Mouse (Mus musculus): Measurements from ENCODE around the gene Ccnt2.
"Not testable (repeated sequence)": the region's sequence is repeated elsewhere in the genome, so short reads cannot be mapped to it uniquely, and the experiment has no call there.

The Ccnt2 gene

GRCm38 (mm10) chr1:127773803-127774500 is at the start of gene Ccnt2:
Gene Ccnt2 (plus strand): TSS chr1:127774164.
- DNase-seq = peak; percentile 97 to 99

- no peak for DNase-seq
These were observed 44.9 kb upstream of the Ccnt2 start, which contains the start of gene Acmsd for GRCm38 (mm10) chr1:127729096-127729495. Gene Acmsd (plus strand): TSS chr1:127729413.

- DNase-seq = no peak
These were observed 42.9 kb upstream of the Ccnt2 start for GRCm38 (mm10) chr1:127731086-127731485.

DNA sequence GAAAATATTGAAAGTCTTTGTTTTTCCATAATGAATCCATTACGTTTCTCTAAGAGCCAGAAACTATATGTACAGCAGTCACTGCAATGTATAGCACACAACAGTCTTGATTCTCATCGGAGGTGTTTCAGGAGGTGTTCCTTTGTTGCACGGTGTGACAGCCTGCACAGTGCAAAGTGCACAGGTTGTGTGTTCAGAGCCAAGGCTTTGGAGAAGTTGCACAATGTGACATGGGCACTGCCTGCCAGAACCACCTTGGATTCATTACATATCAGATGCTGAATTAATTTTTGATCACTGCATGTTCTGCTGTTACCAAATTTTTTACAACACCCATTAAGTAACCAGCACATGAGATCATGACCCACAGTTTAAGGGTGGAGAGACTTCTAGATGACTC is 41.5 kb upstream of the Ccnt2 start:
- no peak for DNase-seq

GRCm38 (mm10) chr1:127732841-127733240 is 41.1 kb upstream of the Ccnt2 start:
- DNase-seq = no peak

DNA sequence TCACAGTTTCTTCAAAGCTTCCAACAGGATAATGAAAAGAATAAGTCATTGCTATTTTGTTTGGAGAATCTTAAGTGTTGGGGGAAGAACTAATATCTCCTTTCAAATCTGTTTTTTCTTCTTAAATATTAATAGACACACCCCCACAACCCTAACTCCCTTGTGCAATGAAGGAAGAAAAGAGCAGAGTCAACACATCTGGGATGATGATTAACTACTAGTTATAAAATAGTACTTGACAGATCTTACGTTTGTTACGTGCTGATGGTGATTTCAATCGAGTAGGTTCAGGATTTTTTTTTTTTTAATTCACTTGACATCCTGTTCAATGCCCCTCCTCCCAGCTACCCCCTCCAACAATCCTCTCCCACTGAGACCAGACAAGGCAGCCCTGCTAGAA is 38.6 kb upstream of the Ccnt2 start:
- no peak for DNase-seq

DNA sequence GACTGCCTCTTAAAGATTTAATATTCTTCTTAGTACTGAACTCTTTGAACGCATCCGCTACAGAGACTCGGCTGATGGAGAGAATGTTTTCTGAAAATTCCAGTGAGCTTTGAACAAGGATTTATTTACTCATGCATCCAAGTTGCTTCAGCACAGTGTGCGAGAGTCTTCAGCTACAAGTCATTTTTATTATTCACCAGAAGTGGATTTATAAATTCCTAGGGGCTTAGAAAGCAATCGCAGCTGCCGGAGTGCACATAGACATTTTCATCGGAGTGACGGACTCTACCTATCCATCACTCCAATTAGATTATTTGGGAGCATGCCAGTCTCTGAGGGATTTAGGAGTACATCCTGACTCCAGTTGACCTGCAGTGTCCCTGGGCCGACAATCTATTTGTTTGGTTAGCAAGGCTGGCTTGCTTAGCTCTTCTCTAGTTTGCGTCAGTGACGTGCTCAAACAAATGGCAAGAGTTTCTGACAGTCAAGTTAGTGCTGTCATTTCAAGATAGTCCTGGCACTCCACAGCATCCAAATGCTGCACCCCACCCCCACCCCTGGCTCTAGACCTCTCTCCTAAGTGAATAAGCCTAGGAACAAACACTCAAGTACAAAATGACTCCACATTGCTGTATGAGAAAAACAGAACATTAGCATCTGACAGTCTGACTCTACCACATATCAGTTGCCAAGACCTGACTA is 23.4 kb upstream of the Ccnt2 start:
- no peak for DNase-seq

DNA sequence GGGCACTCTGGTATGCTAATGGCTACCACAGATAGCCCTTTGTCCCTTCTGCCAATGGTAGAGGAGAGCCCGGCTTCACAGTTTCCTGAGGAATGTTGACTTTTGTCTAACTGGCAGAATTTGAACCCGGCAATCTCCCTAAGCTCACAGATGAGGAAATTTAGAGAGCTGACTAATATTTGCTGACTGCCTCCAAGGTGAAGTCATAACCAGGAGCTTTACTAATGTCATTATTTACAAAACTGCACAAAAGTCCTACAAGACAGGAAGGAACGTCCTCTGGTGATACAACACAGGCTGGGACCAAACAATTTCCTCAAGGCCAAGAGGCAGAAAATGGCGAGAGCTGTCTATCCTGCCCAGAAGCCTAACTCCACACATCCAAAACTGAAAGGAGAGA is 18.2 kb upstream of the Ccnt2 start:
- DNase-seq = no peak

GRCm38 (mm10) chr1:127756331-127757163 is 17.4 kb upstream of the Ccnt2 start:
- DNase-seq = no peak

DNA sequence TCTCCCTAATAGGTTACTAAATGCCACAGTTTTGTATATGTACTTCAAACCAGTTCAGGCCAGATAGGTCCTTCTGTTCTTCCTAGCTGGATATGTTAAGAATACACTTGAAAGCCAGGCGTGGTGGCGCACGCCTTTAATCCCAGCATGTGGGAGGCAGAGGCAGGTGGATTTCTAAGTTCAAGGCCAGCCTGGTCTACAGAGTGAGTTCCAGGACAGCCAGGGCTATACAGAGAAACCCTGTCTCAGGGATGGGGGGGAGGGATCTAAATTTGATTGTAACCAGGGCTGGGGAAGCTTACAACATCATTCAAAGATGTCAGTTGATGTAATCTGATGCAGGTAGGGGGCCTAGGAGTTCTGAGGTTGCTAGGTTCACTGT is 16.8 kb upstream of the Ccnt2 start:
- not testable (repeated sequence) for DNase-seq

DNA sequence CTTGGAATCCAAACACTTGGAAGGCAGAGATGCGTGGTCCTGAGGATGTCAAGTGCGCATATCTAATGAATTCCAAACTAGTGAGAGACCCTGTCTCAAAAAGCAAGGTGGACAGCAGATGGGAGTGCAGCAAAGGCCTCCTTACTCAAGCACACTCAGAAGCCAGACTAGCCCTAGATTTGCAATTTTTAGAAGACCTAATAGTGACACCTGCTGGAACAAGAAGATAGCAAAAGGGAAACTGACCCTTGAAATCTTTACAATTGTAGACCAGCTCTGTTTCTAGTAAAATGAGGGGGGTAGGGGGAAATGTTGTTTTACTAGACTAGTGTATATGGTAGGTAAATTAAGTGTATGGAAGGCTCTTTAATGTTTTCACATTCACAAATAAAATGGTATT is 8.5 kb upstream of the Ccnt2 start:
- no peak for DNase-seq

GRCm38 (mm10) chr1:127766741-127767140 is 7.2 kb upstream of the Ccnt2 start:
- DNase-seq = no peak

GRCm38 (mm10) chr1:127773198-127773802 is 664 bp upstream of the Ccnt2 start:
- DNase-seq = no peak

GRCm38 (mm10) chr1:127774501-127774880 is 527 bp downstream of the Ccnt2 start:
- no peak for DNase-seq

DNA sequence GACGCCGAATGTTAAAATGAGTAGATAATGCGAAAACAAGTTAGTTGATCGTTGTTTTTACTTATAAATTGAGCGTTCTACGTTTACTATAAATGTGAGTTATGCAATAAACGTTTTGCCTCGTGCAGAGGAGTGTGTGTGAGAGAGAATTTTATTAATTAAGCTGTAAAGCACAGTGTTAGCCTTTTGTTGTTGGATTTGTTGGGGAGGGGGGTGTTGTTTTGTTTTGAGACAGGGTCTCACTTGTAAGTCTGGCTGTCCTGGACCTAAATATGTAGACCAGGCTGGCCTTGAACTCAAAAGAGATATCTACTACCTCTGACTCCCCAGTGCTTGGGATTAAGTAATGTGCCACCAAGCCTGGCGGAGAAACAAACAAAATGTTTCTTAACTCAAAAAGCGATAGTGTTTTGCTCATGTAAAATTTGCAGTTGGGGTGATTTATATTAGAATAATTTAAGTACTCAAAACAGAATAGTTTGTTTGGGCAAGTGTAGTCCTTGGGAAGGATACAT is 1.3 kb downstream of the Ccnt2 start:
- no peak for DNase-seq

- DNase-seq = no peak
These were observed 2.3 kb downstream of the Ccnt2 start for GRCm38 (mm10) chr1:127776246-127776645.

- DNase-seq = no peak
These were observed 4.6 kb downstream of the Ccnt2 start for GRCm38 (mm10) chr1:127778611-127779010.

DNA sequence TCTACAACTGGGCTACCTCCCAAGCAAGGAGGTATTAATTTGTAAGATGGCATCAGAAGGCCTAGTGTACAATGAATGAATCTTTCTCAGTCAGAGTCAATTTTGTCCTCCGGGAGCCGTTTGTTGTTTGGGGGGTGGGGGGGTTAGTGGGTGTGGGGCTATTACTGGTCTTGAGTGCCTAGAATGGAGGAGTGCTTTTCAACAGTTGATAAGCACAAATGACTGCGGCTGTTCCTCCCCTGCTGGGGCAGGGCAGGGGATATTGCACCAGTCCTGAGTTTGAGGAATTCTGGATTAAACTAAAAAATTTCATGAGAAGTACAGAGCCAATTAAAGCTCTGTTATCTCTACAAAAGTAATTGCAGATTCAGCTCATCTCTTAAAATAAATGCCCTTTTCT is 6.2 kb downstream of the Ccnt2 start:
- no peak for DNase-seq

GRCm38 (mm10) chr1:127780849-127781248 is 6.9 kb downstream of the Ccnt2 start:
- no peak for DNase-seq

DNA sequence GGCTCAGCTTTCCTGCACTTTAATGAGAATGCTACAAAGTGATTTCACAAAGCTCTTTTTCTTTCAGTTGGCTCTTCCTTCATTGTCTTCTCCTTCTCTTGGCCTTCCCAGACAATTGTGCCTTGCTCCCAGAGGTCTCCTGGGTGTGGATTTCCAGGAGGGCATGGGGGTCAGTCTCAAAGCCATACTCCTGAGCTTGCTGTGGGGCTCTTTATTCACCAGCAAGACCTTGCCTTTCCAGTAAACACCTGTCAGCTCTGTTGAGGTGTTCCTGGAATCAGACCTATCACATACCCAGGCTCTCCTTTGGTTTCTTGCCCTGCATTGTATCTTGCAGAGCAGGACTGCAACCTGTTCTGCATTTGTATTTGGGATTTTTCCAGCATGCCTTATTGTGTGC is 9.9 kb downstream of the Ccnt2 start:
- no peak for DNase-seq

- DNase-seq = no peak
These were observed 11.9 kb downstream of the Ccnt2 start for GRCm38 (mm10) chr1:127785882-127786281.

DNA sequence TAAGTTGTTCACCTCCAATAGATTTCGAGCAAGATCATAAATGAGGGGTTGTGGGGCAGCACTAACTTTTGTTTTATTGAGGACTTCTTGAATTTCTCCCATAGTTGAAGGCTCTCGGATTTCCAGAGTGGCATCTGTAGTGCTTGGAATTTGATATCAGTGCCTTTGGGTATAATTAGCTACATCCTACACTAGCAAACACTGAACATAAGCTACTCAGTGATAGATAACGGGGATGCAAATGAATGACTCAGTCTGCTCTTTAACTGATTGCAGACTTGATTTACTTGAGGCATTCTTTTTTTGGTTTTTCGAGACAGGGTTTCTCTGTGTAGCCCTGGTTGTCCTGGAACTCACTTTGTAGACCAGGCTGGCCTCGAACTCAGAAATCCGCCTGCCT is 15.0 kb downstream of the Ccnt2 start:
- DNase-seq = no peak

DNA sequence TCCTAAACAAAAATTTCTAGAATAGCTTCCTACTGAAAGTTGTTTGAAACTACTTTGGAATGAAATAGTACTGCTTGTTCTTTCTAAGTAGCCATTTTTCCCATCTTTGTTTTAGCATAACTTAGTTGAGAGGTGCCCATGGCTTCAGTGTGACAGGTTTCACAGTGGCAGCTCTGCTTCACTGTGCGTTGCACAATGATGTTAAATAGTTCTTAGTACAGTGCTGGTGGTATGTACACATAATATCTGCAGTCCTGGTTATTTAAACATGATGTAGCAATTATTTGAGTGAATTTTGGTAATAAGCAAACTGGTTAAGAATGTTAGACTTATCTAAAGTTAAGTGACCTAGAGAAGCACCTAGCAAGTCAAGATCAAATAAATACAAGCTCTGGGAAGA is 19.5 kb downstream of the Ccnt2 start:
- no peak for DNase-seq
